Mouse (Mus musculus) forebrain, embryonic 11.5 days (tissue): ENCODE data around the gene Akr1b7. TPM values are rescaled to one million over a fixed set of nuclear protein-coding genes. Genes with fewer than 3 reads are reported as not detected.
"Not testable (repeated sequence)": the region's sequence is repeated elsewhere in the genome, so short reads cannot be mapped to it uniquely, and the experiment has no call there.

Source experiments
- ATAC-seq: fragments of 200-750 bp; cut with Nextera tagmentation; replicated peaks from 2 replicates; pipeline ENCODE4 v1.8.0; 2017; ENCODE audit warnings: moderate TSS enrichment; ENCODE audit not compliant: low FRiP score
- DNase-seq: peaks from one replicate; pipeline ENCODE4 v3.0.0-alpha.2; 2017; ENCODE audit warnings: low spot score
- H3K27ac ChIP-seq: fragments of 300-500 bp; sonication (generic); 2 replicates; pipeline ENCODE4 v1.5.1; 2014; ENCODE audit warnings: low read depth, low read length
- H3K27me3 ChIP-seq: fragments of 300-500 bp; sonication (generic); 2 replicates; pipeline ENCODE4 v1.6.1; 2014; ENCODE audit warnings: mild to moderate bottlenecking, low read length, mixed read lengths; ENCODE audit not compliant: control insufficient read depth, insufficient read depth
- H3K36me3 ChIP-seq: fragments of 300-500 bp; sonication (generic); 2 replicates; pipeline ENCODE4 v1.6.1; 2014; ENCODE audit warnings: mild to moderate bottlenecking, low read length, moderate library complexity, mixed read lengths; ENCODE audit not compliant: control insufficient read depth, insufficient read depth
- H3K4me1 ChIP-seq: fragments of 300-500 bp; sonication (generic); replicated peaks from 2 replicates; pipeline ENCODE4 v1.6.1; 2014; ENCODE audit warnings: low read length, mixed read lengths; ENCODE audit not compliant: control insufficient read depth, insufficient read depth
- H3K4me2 ChIP-seq: fragments of 300-500 bp; sonication (generic); 2 replicates; pipeline ENCODE4 v1.6.1; 2014; ENCODE audit warnings: low read depth, mild to moderate bottlenecking, low read length, moderate library complexity, mixed read lengths; ENCODE audit not compliant: severe bottlenecking
- H3K4me3 ChIP-seq: fragments of 300-500 bp; sonication (generic); 2 replicates; pipeline ENCODE4 v1.5.1; 2014; ENCODE audit warnings: low read depth, low read length
- H3K9ac ChIP-seq: fragments of 300-500 bp; sonication (generic); 2 replicates; pipeline ENCODE4 v1.6.1; 2014; ENCODE audit warnings: low read length
- H3K9me3 ChIP-seq: fragments of 300-500 bp; sonication (generic); 2 replicates; pipeline ENCODE4 v1.6.1; 2016; ENCODE audit warnings: low read length, mixed read lengths; ENCODE audit not compliant: control insufficient read depth
- WGBS: fragments of 180-500 bp; shearing (Covaris S2); extraction: QIAGEN DNeasy Blood & Tissue Kit; methylation state at CpG from one replicate; pipeline ENCODE4 v1.1.7; 2014; 5-methylcytosine and 5-hydroxymethylcytosine counted together
- polyA plus RNA-seq: library from polyadenylated mRNA; unstranded; fragments of >200 nt; fragmentation: Nextera tagmentation; extraction: Ambion mirVana; gene quantifications from 2 replicates; pipeline ENCODE4 v1.2.1, GENCODE M21; 2014

The Akr1b7 gene
- polyA plus RNA-seq, result not detected in 2 replicates

- H3K9ac ChIP-seq, result no peak within 1 kb of the TSS
- whole genome bisulfite sequencing, result 87% methylated on average over 6 of the region's 6 CpGs
- no peaks in the 10 kb centered on the region for H3K9me3 ChIP-seq
- H3K4me2 ChIP-seq, result no peak within 1 kb of the TSS
- H3K4me3 ChIP-seq, result no peak within 1 kb of the TSS
- H3K27ac ChIP-seq, result no peak within 1 kb of the TSS
- no peaks in the 10 kb centered on the region for H3K36me3 ChIP-seq
- no peak for DNase-seq
- H3K27me3 ChIP-seq, result no peaks in the 10 kb centered on the region
- H3K4me1 ChIP-seq, result no peaks in the 10 kb centered on the region
- no peak for ATAC-seq
Observed at GRCm38 (mm10) chr6:34412023-34412422, at the start of gene Akr1b7. TSS of gene Akr1b7 (plus strand) at chr6:34412334.

- no peak overlapping the region for H3K9ac ChIP-seq
- H3K27me3 ChIP-seq, result no peaks in the 10 kb centered on the region
- no peak overlapping the region for H3K4me2 ChIP-seq
- H3K4me3 ChIP-seq, result no peak overlapping the region
- 87% methylated on average over 12 of the region's 12 CpGs for WGBS
- no peak overlapping the region for H3K27ac ChIP-seq
- H3K36me3 ChIP-seq, result no peaks in the 10 kb centered on the region
- ATAC-seq, result no peak
- DNase-seq, result no peak
- no peaks in the 10 kb centered on the region for H3K4me1 ChIP-seq
- no peaks in the 10 kb centered on the region for H3K9me3 ChIP-seq
Observed at GRCm38 (mm10) chr6:34364217-34365136, 47.7 kb upstream of the Akr1b7 start.

GRCm38 (mm10) chr6:34367998-34368397 lies 44.1 kb upstream of the Akr1b7 start:
- Histone ChIP-seq H3K36me3 (no peaks in the 10 kb centered on the region), H3K27ac (no peak overlapping the region), H3K4me2 (no peak overlapping the region), H3K4me1 (no peaks in the 10 kb centered on the region), H3K27me3 (no peaks in the 10 kb centered on the region), H3K9ac (no peak overlapping the region), H3K9me3 (no peaks in the 10 kb centered on the region), H3K4me3 (no peak overlapping the region)
- ATAC-seq, result no peak
- no peak for DNase-seq
- WGBS, result 84% methylated on average over 9 of the region's 9 CpGs

- Histone ChIP-seq H3K9ac (no peak overlapping the region), H3K27ac (no peak overlapping the region), H3K27me3 (no peaks in the 10 kb centered on the region), H3K4me1 (no peaks in the 10 kb centered on the region), H3K36me3 (no peaks in the 10 kb centered on the region), H3K4me2 (no peak overlapping the region), H3K9me3 (no peaks in the 10 kb centered on the region), H3K4me3 (no peak overlapping the region)
- DNase-seq (no peak), ATAC-seq (no peak)
- 84% methylated on average over 8 of the region's 8 CpGs for WGBS
Observed at GRCm38 (mm10) chr6:34370081-34370480, 42.1 kb upstream of the Akr1b7 start.

- DNase-seq (peak; percentile 81), ATAC-seq (no peak)
- Histone ChIP-seq H3K9ac (0 out of 2 replicates have a peak overlapping the region, but pooled peaks have one; percentile 7), H3K4me2 (peak overlapping the region; percentile 13; the same call in 1 of the 2 replicates), H3K9me3 (no peaks in the 10 kb centered on the region), H3K4me3 (no peak overlapping the region), H3K4me1 (no peaks in the 10 kb centered on the region), H3K27ac (no peak overlapping the region), H3K36me3 (no peaks in the 10 kb centered on the region), H3K27me3 (no peaks in the 10 kb centered on the region)
- 27% methylated on average over 18 of the region's 18 CpGs for WGBS
Observed at GRCm38 (mm10) chr6:34371700-34372351, 40.3 kb upstream of the Akr1b7 start.

GRCm38 (mm10) chr6:34373841-34374240 lies 38.3 kb upstream of the Akr1b7 start:
- H3K27ac ChIP-seq, result no peak overlapping the region
- no peaks in the 10 kb centered on the region for H3K4me1 ChIP-seq
- H3K9me3 ChIP-seq, result no peaks in the 10 kb centered on the region
- H3K36me3 ChIP-seq, result no peaks in the 10 kb centered on the region
- H3K9ac ChIP-seq, result no peak overlapping the region
- DNase-seq, result no peak
- 86% methylated on average over 7 of the region's 7 CpGs for WGBS
- ATAC-seq, result no peak
- no peaks in the 10 kb centered on the region for H3K27me3 ChIP-seq
- H3K4me3 ChIP-seq, result no peak overlapping the region
- H3K4me2 ChIP-seq, result no peak overlapping the region

GRCm38 (mm10) chr6:34375888-34376287 lies 36.2 kb upstream of the Akr1b7 start:
- H3K9me3 ChIP-seq, ATAC-seq, H3K27me3 ChIP-seq, H3K36me3 ChIP-seq, H3K4me2 ChIP-seq, H3K4me3 ChIP-seq, H3K27ac ChIP-seq, H3K4me1 ChIP-seq, DNase-seq, H3K9ac ChIP-seq: not testable (repeated sequence)
- 79% methylated on average over 5 of the region's 5 CpGs for WGBS

- WGBS, result 50% methylated on average over 8 of the region's 8 CpGs
Observed at GRCm38 (mm10) chr6:34383401-34383800, 28.7 kb upstream of the Akr1b7 start.

More at GRCm38 (mm10) chr6:34383401-34383800, 28.7 kb upstream of the Akr1b7 start:
- no peak overlapping the region for H3K27ac ChIP-seq
- H3K36me3 ChIP-seq, result no peaks in the 10 kb centered on the region
- H3K4me3 ChIP-seq, result no peak overlapping the region
- H3K4me1 ChIP-seq, result no peaks in the 10 kb centered on the region
- H3K4me2 ChIP-seq, result no peak overlapping the region
- H3K9me3 ChIP-seq, result no peaks in the 10 kb centered on the region
- DNase-seq (no peak), ATAC-seq (no peak)
- no peak overlapping the region for H3K9ac ChIP-seq
- H3K27me3 ChIP-seq, result no peaks in the 10 kb centered on the region
